Mouse (Mus musculus) hindbrain, embryonic 15.5 days (tissue): Measurements from ENCODE around the gene Rrnad1. TPM values are rescaled to one million over a fixed set of nuclear protein-coding genes. Genes with fewer than 3 reads are reported as not detected.

Experiments used
- ATAC-seq: fragments of 200-750 bp; cut with Nextera tagmentation; 2 replicates; pipeline ENCODE4 v1.8.0; 2017; ENCODE audit warnings: low read depth, moderate number of reproducible peaks, moderate TSS enrichment; ENCODE audit not compliant: low FRiP score
- H3K27ac ChIP-seq: fragments of 300-500 bp; sonication (generic); replicated peaks from 2 replicates; pipeline ENCODE4 v1.5.1; 2015; ENCODE audit warnings: mild to moderate bottlenecking, inconsistent platforms
- H3K27me3 ChIP-seq: fragments of 300-500 bp; sonication (generic); 2 replicates; pipeline ENCODE4 v1.6.1; 2015; ENCODE audit warnings: control low read depth, inconsistent platforms
- H3K36me3 ChIP-seq: fragments of 300-500 bp; sonication (generic); 2 replicates; pipeline ENCODE4 v1.6.1; 2015; ENCODE audit warnings: control low read depth, inconsistent platforms
- H3K4me1 ChIP-seq: fragments of 300-500 bp; sonication (generic); replicated peaks from 2 replicates; pipeline ENCODE4 v1.6.1; 2015; ENCODE audit warnings: control low read depth, inconsistent platforms
- H3K4me2 ChIP-seq: fragments of 300-500 bp; sonication (generic); 2 replicates; pipeline ENCODE4 v1.6.1; 2015; ENCODE audit warnings: moderate library complexity, mild to moderate bottlenecking, inconsistent platforms
- H3K4me3 ChIP-seq: fragments of 300-500 bp; sonication (generic); 2 replicates; pipeline ENCODE4 v1.5.1; 2015; ENCODE audit warnings: mild to moderate bottlenecking, inconsistent platforms
- H3K9ac ChIP-seq: fragments of 300-500 bp; sonication (generic); 2 replicates; pipeline ENCODE4 v1.6.1; 2015; ENCODE audit warnings: inconsistent platforms
- H3K9me3 ChIP-seq: fragments of 300-500 bp; sonication (generic); 2 replicates; pipeline ENCODE4 v1.6.1; 2016; ENCODE audit warnings: control low read depth, inconsistent platforms
- WGBS: fragments of 180-500 bp; shearing (Covaris S2); methylation state at CpG from one replicate; pipeline ENCODE4 v1.1.7; 2015; 5-methylcytosine and 5-hydroxymethylcytosine counted together
- polyA plus RNA-seq: library from polyadenylated mRNA; unstranded; fragments of >200 nt; fragmentation: Nextera tagmentation; extraction: Ambion mirVana; gene quantifications from 2 replicates; pipeline ENCODE4 v1.2.1, GENCODE M21; 2015

Rrnad1 gene
- polyA plus RNA-seq, 1 experiment from 2014 or later = 20.3 TPM

GRCm38 (mm10) chr3:87947811-87948199 lies 17.3 kb upstream of the Rrnad1 start:
- Histone ChIP-seq H3K27me3 (0 out of 2 replicates have a peak, but pooled peaks cover 2% of the 10 kb centered on the region), H3K4me2 (peak overlapping the region; percentile 59), H3K36me3 (no peaks in the 10 kb centered on the region), H3K4me1 (peaks cover 56% of the 10 kb centered on the region), H3K27ac (no peak overlapping the region), H3K9me3 (no peaks in the 10 kb centered on the region), H3K9ac (0 out of 2 replicates have a peak overlapping the region, but pooled peaks have one; percentile 20), H3K4me3 (peak overlapping the region; percentile 26)
- no peak for ATAC-seq
- under 1% methylated on average over 17 of the region's 17 CpGs for WGBS

DNA sequence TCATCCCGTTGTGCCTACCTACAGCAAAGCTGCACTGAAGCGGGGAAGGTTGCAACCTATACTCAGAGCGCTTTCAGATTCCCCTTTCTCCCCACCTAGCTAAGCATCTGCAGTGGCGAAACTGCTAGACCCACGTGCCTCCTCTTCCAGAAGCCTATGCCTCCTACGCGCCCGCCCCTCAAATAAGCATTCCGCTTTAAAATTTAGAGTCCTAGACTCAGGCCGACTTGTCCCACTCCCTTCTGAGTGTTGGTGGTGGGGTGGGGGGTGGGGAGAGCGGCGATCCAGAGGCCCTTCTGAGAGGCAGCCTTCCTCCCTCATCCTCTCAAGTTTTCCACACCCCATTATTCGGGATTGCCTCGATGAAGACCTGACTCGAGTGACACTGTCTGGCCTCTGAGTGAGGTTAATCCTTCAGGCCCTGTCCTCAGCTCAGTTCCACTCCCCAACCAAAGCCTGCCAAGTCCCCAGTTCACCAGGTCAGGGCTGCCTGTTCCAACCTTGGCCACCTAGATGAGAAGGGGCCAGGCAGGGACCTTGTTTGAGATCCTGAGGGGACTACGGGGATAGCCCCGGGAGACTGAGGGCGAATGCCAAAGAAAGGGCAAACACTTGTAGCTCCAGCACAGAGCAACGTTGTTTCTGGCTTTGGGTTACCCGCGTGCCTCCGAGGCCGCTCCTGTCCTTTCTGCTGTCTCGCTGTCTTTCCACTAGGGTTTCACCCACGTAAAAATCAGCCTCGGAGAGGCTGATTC lies 16.7 kb upstream of the Rrnad1 start:
- Histone ChIP-seq H3K4me3 (peak overlapping the region; percentile 26), H3K4me2 (peak overlapping the region; percentile 59), H3K27ac (no peak overlapping the region), H3K9me3 (no peaks in the 10 kb centered on the region), H3K4me1 (peaks cover 51% of the 10 kb centered on the region), H3K27me3 (0 out of 2 replicates have a peak, but pooled peaks cover 2% of the 10 kb centered on the region), H3K9ac (0 out of 2 replicates have a peak overlapping the region, but pooled peaks have one; percentile 20), H3K36me3 (no peaks in the 10 kb centered on the region)
- no peak for ATAC-seq
- WGBS = 5% methylated on average over 26 of the region's 26 CpGs

GRCm38 (mm10) chr3:87946541-87946860 lies 16.0 kb upstream of the Rrnad1 start:
- H3K27me3 ChIP-seq = 0 out of 2 replicates have a peak, but pooled peaks cover under 1% of the 10 kb centered on the region
- H3K36me3 ChIP-seq = peaks cover 6% of the 10 kb centered on the region; the same call in 1 of the 2 replicates
- ATAC-seq = no peak
- no peak overlapping the region for H3K4me3 ChIP-seq
- H3K27ac ChIP-seq = no peak overlapping the region
- WGBS = 43% methylated on average over 1 of the region's 1 CpGs
- peaks cover 46% of the 10 kb centered on the region for H3K4me1 ChIP-seq
- no peak overlapping the region for H3K9ac ChIP-seq
- H3K4me2 ChIP-seq = no peak overlapping the region
- H3K9me3 ChIP-seq = no peaks in the 10 kb centered on the region

- 20% methylated on average over 12 of the region's 12 CpGs for WGBS
- Histone ChIP-seq H3K9ac (no peak overlapping the region), H3K36me3 (peaks cover 11% of the 10 kb centered on the region), H3K27me3 (no peaks in the 10 kb centered on the region), H3K4me3 (no peak overlapping the region), H3K4me2 (no peak overlapping the region), H3K4me1 (peaks cover 46% of the 10 kb centered on the region), H3K27ac (no peak overlapping the region), H3K9me3 (no peaks in the 10 kb centered on the region)
- no peak for ATAC-seq
Measured at GRCm38 (mm10) chr3:87945781-87946540, 15.4 kb upstream of the Rrnad1 start.

DNA sequence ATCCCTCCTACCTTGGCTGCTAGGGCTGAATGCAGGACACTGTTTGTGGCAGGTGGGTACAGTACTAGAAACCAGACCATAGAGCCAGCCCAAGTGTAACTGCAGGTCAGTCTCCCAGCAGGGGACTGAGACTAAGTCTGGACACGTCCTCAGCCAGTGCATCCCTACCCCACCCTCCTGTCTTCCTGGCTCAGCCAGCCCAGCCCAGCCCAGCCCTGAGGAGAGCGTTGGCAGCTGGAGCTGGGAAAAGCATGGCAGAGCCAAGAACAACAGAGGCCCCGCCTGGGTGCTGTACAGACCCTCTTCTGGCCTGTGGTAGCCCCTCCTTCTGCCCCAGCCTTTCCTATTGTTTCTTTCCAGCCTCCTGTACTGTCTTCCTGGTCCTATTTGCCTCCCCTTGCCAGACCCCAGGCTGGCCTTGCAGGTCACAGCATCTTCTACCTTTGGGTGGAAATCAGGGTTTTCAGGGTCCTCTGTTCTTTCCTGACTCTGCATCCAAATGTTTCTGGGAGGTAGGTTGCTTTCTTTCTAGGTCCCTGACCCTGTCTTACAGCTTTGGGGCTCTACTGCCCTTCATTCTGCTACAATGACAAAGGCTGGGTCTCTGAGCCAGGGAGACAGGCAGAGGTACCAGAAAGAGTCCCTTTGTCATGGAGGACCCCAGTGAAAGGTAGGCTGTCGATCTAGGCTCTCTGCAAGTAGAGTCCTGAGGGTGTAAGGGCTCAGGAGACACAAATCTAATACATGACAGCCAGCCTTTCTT lies 14.5 kb upstream of the Rrnad1 start:
- Histone ChIP-seq H3K9ac (no peak overlapping the region), H3K27me3 (no peaks in the 10 kb centered on the region), H3K4me1 (peaks cover 42% of the 10 kb centered on the region), H3K36me3 (peaks cover 19% of the 10 kb centered on the region), H3K27ac (no peak overlapping the region), H3K9me3 (no peaks in the 10 kb centered on the region), H3K4me3 (no peak overlapping the region), H3K4me2 (no peak overlapping the region)
- WGBS = 10% methylated on average over 4 of the region's 4 CpGs
- peak; percentile 61 for ATAC-seq

- no peaks in the 10 kb centered on the region for H3K9me3 ChIP-seq
- ATAC-seq = no peak
- H3K4me2 ChIP-seq = no peak overlapping the region
- no peak overlapping the region for H3K27ac ChIP-seq
- 85% methylated on average over 7 of the region's 7 CpGs for WGBS
- H3K27me3 ChIP-seq = no peaks in the 10 kb centered on the region
- peaks cover 31% of the 10 kb centered on the region for H3K4me1 ChIP-seq
- no peak overlapping the region for H3K9ac ChIP-seq
- H3K36me3 ChIP-seq = peaks cover 33% of the 10 kb centered on the region
- H3K4me3 ChIP-seq = no peak overlapping the region
Measured at GRCm38 (mm10) chr3:87943586-87943985, 13.1 kb upstream of the Rrnad1 start.

DNA sequence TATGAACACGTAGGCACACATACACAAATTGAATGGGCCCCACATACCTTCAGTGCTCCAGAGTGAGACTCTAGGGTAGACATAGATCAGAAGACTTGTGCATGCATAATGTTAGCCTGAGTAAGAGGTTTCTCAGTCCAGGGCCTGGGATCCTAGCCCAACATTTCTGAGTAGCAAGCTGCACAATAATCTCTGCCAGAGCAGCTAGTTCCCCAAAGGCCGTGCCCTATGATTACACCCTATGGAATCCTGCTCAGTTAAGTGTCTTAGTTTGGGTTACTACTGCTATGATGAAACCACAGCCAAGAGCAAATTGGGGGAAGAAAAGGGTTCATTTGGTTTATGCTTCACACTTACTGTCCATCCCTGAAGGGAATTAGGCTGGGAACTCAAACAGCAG lies 12.0 kb upstream of the Rrnad1 start:
- ATAC-seq = no peak
- Histone ChIP-seq H3K4me2 (no peak overlapping the region), H3K36me3 (peaks cover 36% of the 10 kb centered on the region), H3K27me3 (no peaks in the 10 kb centered on the region), H3K27ac (no peak overlapping the region), H3K9ac (no peak overlapping the region), H3K4me1 (peaks cover 20% of the 10 kb centered on the region), H3K9me3 (no peaks in the 10 kb centered on the region), H3K4me3 (no peak overlapping the region)
- WGBS = 93% methylated on average over 2 of the region's 2 CpGs

DNA sequence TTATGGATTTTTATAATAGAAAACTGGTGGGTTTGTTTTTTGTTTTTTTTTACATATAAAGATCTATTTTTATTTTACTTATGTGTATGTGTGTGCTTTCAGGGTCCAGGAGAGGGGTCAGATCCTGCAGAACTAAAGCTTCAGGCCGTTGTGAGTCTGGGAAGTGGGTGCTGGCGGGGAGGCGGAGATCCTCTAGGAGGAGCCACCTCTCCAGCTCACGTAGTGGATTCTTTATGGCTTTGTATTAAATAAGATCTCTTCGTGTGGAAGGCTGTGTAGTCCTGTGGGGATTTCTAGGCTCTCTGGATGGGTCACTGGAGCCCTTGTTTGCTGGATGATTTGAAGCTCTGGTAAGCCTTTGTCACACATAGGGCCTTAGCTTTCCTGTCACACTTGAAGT lies 10.1 kb upstream of the Rrnad1 start:
- WGBS = 59% methylated on average over 5 of the region's 5 CpGs
- Histone ChIP-seq H3K9me3 (no peaks in the 10 kb centered on the region), H3K4me1 (peaks cover 13% of the 10 kb centered on the region), H3K36me3 (peaks cover 36% of the 10 kb centered on the region), H3K4me3 (no peak overlapping the region), H3K27ac (no peak overlapping the region), H3K27me3 (no peaks in the 10 kb centered on the region), H3K4me2 (no peak overlapping the region), H3K9ac (no peak overlapping the region)
- no peak for ATAC-seq

DNA sequence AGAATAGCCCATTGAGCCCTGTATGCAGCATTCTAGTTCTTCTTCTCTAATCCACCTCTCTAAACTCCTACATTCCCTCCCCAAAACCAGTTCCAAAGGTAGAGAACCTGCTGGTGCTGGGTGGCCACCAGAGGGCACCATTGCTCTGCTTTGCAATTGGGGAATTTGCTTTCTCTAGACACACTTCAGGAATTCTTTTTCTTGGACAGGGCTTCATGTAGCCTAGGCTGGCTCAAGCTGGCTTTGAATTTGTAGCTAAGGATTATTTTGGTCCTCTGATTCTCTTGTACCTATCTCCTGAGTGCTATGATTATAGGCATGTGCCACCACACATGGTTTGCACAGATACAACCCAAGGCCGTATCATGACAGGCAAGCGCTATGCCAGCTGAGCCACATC lies 5.3 kb upstream of the Rrnad1 start:
- peaks cover 45% of the 10 kb centered on the region for H3K4me1 ChIP-seq
- H3K9me3 ChIP-seq = no peaks in the 10 kb centered on the region
- no peak overlapping the region for H3K4me2 ChIP-seq
- 89% methylated on average over 2 of the region's 2 CpGs for WGBS
- ATAC-seq = peak; percentile 47; the same call in 1 of the 2 replicates
- peaks cover 48% of the 10 kb centered on the region for H3K36me3 ChIP-seq
- no peak overlapping the region for H3K27ac ChIP-seq
- H3K4me3 ChIP-seq = no peak overlapping the region
- H3K27me3 ChIP-seq = no peaks in the 10 kb centered on the region
- no peak overlapping the region for H3K9ac ChIP-seq

DNA sequence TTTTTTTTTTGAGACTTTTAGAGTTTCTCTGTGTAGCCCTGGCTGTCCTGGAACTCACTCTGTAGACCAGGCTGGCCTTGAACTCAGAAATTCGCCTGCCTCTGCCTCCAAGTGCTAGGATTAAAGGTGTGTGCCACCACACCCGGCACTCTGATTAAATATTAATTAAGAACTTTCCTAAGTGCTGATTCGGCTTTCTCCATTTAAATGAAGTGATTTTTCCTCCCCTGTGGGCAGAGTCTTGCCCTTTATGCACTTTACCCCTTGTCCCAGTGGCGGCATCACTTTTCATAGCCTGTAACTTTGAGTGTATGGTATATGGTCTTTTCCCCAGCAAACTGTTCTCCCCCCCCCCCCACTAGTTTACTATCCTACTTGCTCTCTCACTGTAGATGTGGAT lies 4.7 kb upstream of the Rrnad1 start:
- Histone ChIP-seq H3K4me2 (no peak overlapping the region), H3K4me3 (no peak overlapping the region), H3K27me3 (no peaks in the 10 kb centered on the region), H3K27ac (no peak overlapping the region), H3K9ac (no peak overlapping the region), H3K4me1 (peaks cover 46% of the 10 kb centered on the region), H3K9me3 (no peaks in the 10 kb centered on the region), H3K36me3 (peaks cover 44% of the 10 kb centered on the region)
- no peak for ATAC-seq
- 87% methylated on average over 4 of the region's 4 CpGs for whole genome bisulfite sequencing

- Histone ChIP-seq H3K4me3 (no peak overlapping the region), H3K36me3 (peaks cover 37% of the 10 kb centered on the region), H3K27ac (no peak overlapping the region), H3K4me1 (peaks cover 48% of the 10 kb centered on the region), H3K9me3 (no peaks in the 10 kb centered on the region), H3K27me3 (no peaks in the 10 kb centered on the region), H3K4me2 (no peak overlapping the region), H3K9ac (no peak overlapping the region)
- 67% methylated on average over 4 of the region's 4 CpGs for WGBS
- no peak for ATAC-seq
Measured at GRCm38 (mm10) chr3:87934501-87934900, 4.0 kb upstream of the Rrnad1 start.

DNA sequence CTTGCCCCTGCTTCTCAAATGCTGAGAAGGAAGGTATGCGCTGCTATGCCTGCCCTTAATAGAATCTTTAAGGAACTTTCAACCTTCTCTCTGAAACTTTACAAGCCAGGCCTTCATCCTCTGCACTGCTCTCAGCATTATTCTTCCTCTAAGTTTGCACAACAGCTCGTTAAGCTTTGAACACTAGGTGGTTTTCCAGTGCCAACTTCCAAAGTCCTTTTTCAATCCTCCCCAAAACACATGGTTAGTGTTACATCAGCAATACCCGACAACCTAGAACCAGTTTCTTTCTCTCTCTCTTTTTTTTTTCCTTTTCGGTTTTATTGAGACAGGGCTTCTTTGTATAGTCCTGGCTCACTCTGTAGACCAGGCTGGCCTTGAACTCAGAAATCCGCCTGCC lies 3.5 kb upstream of the Rrnad1 start:
- no peak overlapping the region for H3K4me2 ChIP-seq
- no peak overlapping the region for H3K9ac ChIP-seq
- 88% methylated on average over 5 of the region's 5 CpGs for WGBS
- H3K4me3 ChIP-seq = no peak overlapping the region
- H3K27ac ChIP-seq = no peak overlapping the region
- no peak for ATAC-seq
- H3K9me3 ChIP-seq = no peaks in the 10 kb centered on the region
- H3K36me3 ChIP-seq = peaks cover 32% of the 10 kb centered on the region
- no peaks in the 10 kb centered on the region for H3K27me3 ChIP-seq
- H3K4me1 ChIP-seq = peaks cover 53% of the 10 kb centered on the region
